8 mouse cellular contexts compared by ENCODE assay signal in genomic region chr1:184441005-184441557, GRCm38 (mm10).
DNase-seq lines count a peak whose midpoint lies in the region; ATAC-seq and TF ChIP-seq lines count a peak whose summit lies in the region.

No protein-coding gene starts in this region.

- TF ChIP-seq EP300 in stomach, postnatal 0 days (optimal IDR thresholded peaks at IDR 0.05), result no peak

- TF ChIP-seq CTCF in stomach, postnatal 0 days (IDR thresholded peaks at IDR 0.05; ENCODE audit: low read depth), result no peak

- 0 out of 2 replicates have a peak, but pooled peaks cover 7% of the 10 kb centered on the region for H3K4me1 ChIP-seq in forebrain, embryonic 13.5 days
- peaks cover 11% of the 10 kb centered on the region for H3K4me1 ChIP-seq in kidney, embryonic 15.5 days
- no peaks in the 10 kb centered on the region for H3K4me1 ChIP-seq in stomach, postnatal 0 days (replicated peaks; ENCODE audit: control insufficient read depth, insufficient read depth)

- H3K4me3 ChIP-seq in forebrain, embryonic 13.5 days, result peak overlapping the region; percentile 31
- H3K4me3 ChIP-seq in kidney, embryonic 15.5 days (replicated peaks), result peak overlapping the region; percentile 40
- no peak overlapping the region for H3K4me3 ChIP-seq in stomach, postnatal 0 days (ENCODE audit: low read depth, low read length)

- H3K9me3 ChIP-seq in forebrain, embryonic 13.5 days (replicated peaks), result no peaks in the 10 kb centered on the region
- H3K9me3 ChIP-seq in kidney, embryonic 15.5 days (replicated peaks), result no peaks in the 10 kb centered on the region
- H3K9me3 ChIP-seq in stomach, postnatal 0 days (ENCODE audit: control insufficient read depth, low read length), result no peaks in the 10 kb centered on the region

- H3K4me2 ChIP-seq in forebrain, embryonic 13.5 days, result peak overlapping the region; percentile 59
- H3K4me2 ChIP-seq in kidney, embryonic 15.5 days, result peak overlapping the region; percentile 66
- peak overlapping the region; percentile 39 for H3K4me2 ChIP-seq in stomach, postnatal 0 days (replicated peaks; ENCODE audit: low read depth)

- H3K27ac ChIP-seq in forebrain, embryonic 13.5 days, result no peak overlapping the region
- H3K27ac ChIP-seq in kidney, embryonic 15.5 days, result peak overlapping the region; percentile 65
- no peak overlapping the region for H3K27ac ChIP-seq in stomach, postnatal 0 days (replicated peaks)

- 0 out of 2 replicates have a peak overlapping the region, but pooled peaks have one; percentile 35 for H3K9ac ChIP-seq in forebrain, embryonic 13.5 days
- H3K9ac ChIP-seq in kidney, embryonic 15.5 days, result no peak overlapping the region
- no peak overlapping the region for H3K9ac ChIP-seq in stomach, postnatal 0 days (ENCODE audit: low read length)

- no peaks in the 10 kb centered on the region for H3K36me3 ChIP-seq in forebrain, embryonic 13.5 days (ENCODE audit: poor library complexity, severe bottlenecking)
- H3K36me3 ChIP-seq in kidney, embryonic 15.5 days, result no peaks in the 10 kb centered on the region
- no peaks in the 10 kb centered on the region for H3K36me3 ChIP-seq in stomach, postnatal 0 days (ENCODE audit: control insufficient read depth, insufficient read depth, low read length)

- peak; percentile 34 for DNase-seq in layer of hippocampus, adult 11-12 months (ENCODE audit: low spot score)
- no peak for DNase-seq in layer of hippocampus, postnatal 36 days
- DNase-seq in R1 (ENCODE audit: low read depth, low spot score), result peak; percentile 57
- DNase-seq in mesoderm, embryonic 11.5 days (ENCODE audit: low read depth, low spot score), result peak; percentile 68
- DNase-seq in stomach, postnatal 0 days (ENCODE audit: low spot score), result peak; percentile 23
- DNase-seq in frontal cortex, postnatal 25 days (ENCODE audit: low spot score in 2 of 2), result no peak

- WGBS in forebrain, embryonic 13.5 days, result 15% methylated on average over 18 of the region's 18 CpGs
- 2% methylated on average over 18 of the region's 18 CpGs for WGBS in kidney, embryonic 15.5 days
- 46% methylated on average over 18 of the region's 18 CpGs for WGBS in stomach, postnatal 0 days

- ATAC-seq in forebrain, embryonic 13.5 days, result peak; percentile 89
- ATAC-seq in kidney, embryonic 15.5 days (replicated peaks; ENCODE audit: low FRiP score), result peak; percentile 74
- peak; percentile 67 for ATAC-seq in stomach, postnatal 0 days (ENCODE audit: low FRiP score, low TSS enrichment)

- H3K27me3 ChIP-seq in forebrain, embryonic 13.5 days, result 0 out of 2 replicates have a peak, but pooled peaks cover 5% of the 10 kb centered on the region
- H3K27me3 ChIP-seq in kidney, embryonic 15.5 days, result peaks cover 10% of the 10 kb centered on the region; the same call in 1 of the 2 replicates
- H3K27me3 ChIP-seq in stomach, postnatal 0 days (ENCODE audit: control insufficient read depth, insufficient read depth, low read length), result no peaks in the 10 kb centered on the region

Comparison
In these comparisons a context has a peak if more than half of its experiments do, and no peak if none do; other contexts are left out.
1. DNase-seq: peak in layer of hippocampus, adult 11-12 months (single experiment), R1 (single experiment), mesoderm, embryonic 11.5 days (single experiment) and stomach, postnatal 0 days (single experiment); none in layer of hippocampus, postnatal 36 days (0 of 2) and frontal cortex, postnatal 25 days (0 of 2).
2. Peak in every context shown above with its lines, with median percentiles within 50 percentile points of each other: ATAC-seq and H3K4me2 ChIP-seq.